Mouse (Mus musculus) megakaryocyte, embryonic 14.5 days (primary cell): ENCODE measurements at regions not wholly inside any gene's neighbourhood (a gene's known extent, or its start where the extent isn't known, plus 50 kb on each side); places are given as distances from the start of the nearest gene placed in this dataset.

ENCODE experiments used
- FLI1 ChIP-seq: IDR thresholded peaks from 2 replicates; pipeline ENCODE4 v1.6.1; 2012; ENCODE audit warnings: low read length, inconsistent platforms, mixed read lengths
- GATA1 ChIP-seq: IDR thresholded peaks from 3 replicates; pipeline ENCODE4 v1.6.1; 2012; ENCODE audit warnings: mixed read lengths, low read length, inconsistent platforms, borderline replicate concordance

GRCm38 (mm10) chr15:38597458-38597857, 1172.1 kb downstream of the 4930447A16Rik start:
- no peak for TF ChIP-seq GATA1
- no peak for TF ChIP-seq FLI1
